Mouse (Mus musculus): Measurements from ENCODE around the gene Acsm1. TPM values are rescaled to one million over a fixed set of nuclear protein-coding genes. Genes with fewer than 3 reads are reported as not detected.

Acsm1 gene
- polyA plus RNA-seq, 1 experiment from 2014 or later, result not detected

- Histone ChIP-seq H3K4me1 (no peaks in the 10 kb centered on the region), H3K27me3 (replicated peaks; ENCODE audit: low read depth, poor library complexity, severe bottlenecking) (no peaks in the 10 kb centered on the region), H3K4me3 (no peak overlapping the region), H3K36me3 (replicated peaks) (no peaks in the 10 kb centered on the region), H3K9me3 (no peaks in the 10 kb centered on the region), H3K27ac (replicated peaks) (no peak overlapping the region)
- no peak for DNase-seq (ENCODE audit: low spot score)
- 83% methylated on average over 9 of the region's 9 CpGs for WGBS
Observed at GRCm38 (mm10) chr7:119607796-119608515, 1.1 kb downstream of the Acsm1 start.

DNA sequence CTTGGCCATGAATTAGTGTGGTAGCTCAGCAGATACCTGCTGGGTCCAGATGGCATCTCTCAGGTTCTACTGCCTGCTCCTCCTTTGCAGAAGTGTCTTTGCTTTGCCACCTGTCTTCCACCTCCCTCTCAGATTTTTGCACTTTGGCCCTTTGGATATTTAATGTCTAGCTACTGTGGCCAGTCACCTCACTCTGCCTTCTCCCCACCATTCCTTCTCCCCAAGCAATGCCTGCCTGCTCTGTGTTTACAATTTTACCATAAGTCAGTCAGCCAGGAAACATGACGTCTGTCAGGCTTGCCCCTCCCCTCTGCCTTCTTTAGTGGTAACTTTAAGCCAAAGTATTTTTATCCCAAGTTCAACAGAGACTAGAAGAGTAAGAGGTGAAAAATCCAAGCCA, 9.7 kb downstream of the Acsm1 start:
- Histone ChIP-seq H3K4me3 (no peak overlapping the region), H3K4me1 (no peaks in the 10 kb centered on the region), H3K27me3 (replicated peaks; ENCODE audit: low read depth, poor library complexity, severe bottlenecking) (no peaks in the 10 kb centered on the region), H3K9me3 (no peaks in the 10 kb centered on the region), H3K36me3 (replicated peaks) (no peaks in the 10 kb centered on the region), H3K27ac (replicated peaks) (no peak overlapping the region)
- DNase-seq (ENCODE audit: low spot score), result no peak
- 72% methylated on average over 1 of the region's 1 CpGs for WGBS

- Histone ChIP-seq H3K27me3 (replicated peaks; ENCODE audit: low read depth, poor library complexity, severe bottlenecking) (no peaks in the 10 kb centered on the region), H3K4me1 (no peaks in the 10 kb centered on the region), H3K4me3 (no peak overlapping the region), H3K9me3 (no peaks in the 10 kb centered on the region), H3K27ac (replicated peaks) (no peak overlapping the region), H3K36me3 (replicated peaks) (no peaks in the 10 kb centered on the region)
- DNase-seq (ENCODE audit: low spot score), result no peak
- 85% methylated on average over 6 of the region's 6 CpGs for WGBS
Observed at GRCm38 (mm10) chr7:119617593-119617992, 10.8 kb downstream of the Acsm1 start.

DNA sequence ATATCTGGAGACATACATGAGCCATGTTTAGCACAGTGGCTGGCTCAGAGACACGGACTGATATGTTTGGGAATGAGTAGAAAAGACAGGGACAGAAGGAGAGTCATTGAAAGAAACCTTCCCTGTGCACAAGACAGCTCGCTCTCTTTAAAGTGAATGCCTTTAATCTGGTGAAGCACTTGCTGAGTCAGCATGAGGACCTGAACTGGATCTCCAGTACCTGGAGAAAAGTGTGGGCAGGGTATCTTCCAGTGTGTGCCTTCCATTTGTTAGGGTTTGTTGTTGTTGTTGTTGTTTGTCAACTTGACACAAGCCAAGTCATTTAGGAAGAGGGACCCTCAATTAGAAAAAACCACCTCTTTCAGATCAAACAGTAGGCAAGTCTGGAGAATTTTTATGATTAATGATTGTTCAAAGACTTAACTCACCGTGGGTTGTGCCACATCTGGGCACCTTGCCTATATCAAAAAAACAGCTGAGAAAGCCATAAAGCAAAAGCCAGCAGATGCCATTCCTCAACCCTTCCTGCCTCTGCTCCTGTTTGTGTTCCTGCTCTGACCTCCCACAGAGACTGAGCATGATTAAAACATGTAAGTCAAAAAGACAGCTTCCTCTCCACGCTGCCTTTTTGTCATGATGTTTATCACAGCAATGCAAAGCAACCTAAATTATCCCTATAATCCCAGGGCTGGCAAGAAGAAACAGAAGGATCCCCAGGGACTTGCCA, 11.5 kb downstream of the Acsm1 start:
- H3K4me1 ChIP-seq, result no peaks in the 10 kb centered on the region
- H3K36me3 ChIP-seq (replicated peaks), result no peaks in the 10 kb centered on the region
- no peak overlapping the region for H3K27ac ChIP-seq (replicated peaks)
- H3K9me3 ChIP-seq, result no peaks in the 10 kb centered on the region
- H3K4me3 ChIP-seq, result no peak overlapping the region
- 67% methylated on average over 4 of the region's 4 CpGs for whole genome bisulfite sequencing
- no peak for DNase-seq (ENCODE audit: low spot score)
- H3K27me3 ChIP-seq (replicated peaks; ENCODE audit: low read depth, poor library complexity, severe bottlenecking), result no peaks in the 10 kb centered on the region

DNA sequence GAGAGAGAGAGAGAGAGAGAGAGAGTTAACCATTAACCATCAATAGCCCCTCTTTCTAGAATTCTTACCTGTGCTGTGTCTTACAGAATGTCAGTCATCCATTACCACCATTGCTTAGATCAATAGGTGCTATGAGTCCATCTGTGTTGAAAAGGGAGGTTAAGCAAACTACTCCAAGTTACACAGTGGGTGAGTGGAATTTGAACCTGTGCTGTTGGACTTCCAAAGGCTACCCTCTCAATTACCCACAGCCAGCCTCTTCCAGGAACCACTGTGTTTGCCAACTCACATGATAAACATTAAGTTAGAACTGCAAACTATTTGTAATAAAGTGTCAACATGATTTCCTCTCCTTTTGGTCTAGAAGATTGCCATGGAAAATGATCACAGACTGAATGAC, 13.3 kb downstream of the Acsm1 start:
- no peak overlapping the region for H3K27ac ChIP-seq (replicated peaks)
- H3K4me3 ChIP-seq, result no peak overlapping the region

DNA sequence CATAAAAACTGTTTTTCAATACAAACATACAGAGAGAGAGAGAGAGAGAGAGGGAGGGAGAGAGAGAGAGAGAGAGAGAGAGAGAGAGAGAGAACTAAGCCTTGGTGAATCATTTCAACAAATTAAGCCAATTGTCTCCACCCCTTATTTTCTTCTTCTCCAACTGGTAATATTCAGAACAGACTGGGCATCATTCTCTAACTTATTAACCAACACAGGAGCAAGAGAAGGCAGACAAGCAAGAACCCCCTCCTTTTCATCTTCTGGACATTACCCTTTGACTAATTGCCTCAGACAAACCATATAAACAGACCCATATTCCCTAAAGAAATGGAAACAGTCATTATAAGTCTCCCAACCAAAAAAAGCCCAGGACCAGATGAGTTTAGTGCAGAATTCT, 31.9 kb downstream of the Acsm1 start:
- H3K36me3 ChIP-seq (replicated peaks), result no peaks in the 10 kb centered on the region
- no peaks in the 10 kb centered on the region for H3K27me3 ChIP-seq (replicated peaks; ENCODE audit: low read depth, poor library complexity, severe bottlenecking)
- no peaks in the 10 kb centered on the region for H3K9me3 ChIP-seq
- no peak overlapping the region for H3K27ac ChIP-seq (replicated peaks)
- H3K4me3 ChIP-seq, result no peak overlapping the region
- no peaks in the 10 kb centered on the region for H3K4me1 ChIP-seq
- no peak for DNase-seq (ENCODE audit: low spot score)

More for the DNA sequence above, 13.3 kb downstream of the Acsm1 start:
- H3K36me3 ChIP-seq (replicated peaks), result no peaks in the 10 kb centered on the region
- no peak for DNase-seq (ENCODE audit: low spot score)
- H3K9me3 ChIP-seq, result no peaks in the 10 kb centered on the region
- no peaks in the 10 kb centered on the region for H3K4me1 ChIP-seq
- no peaks in the 10 kb centered on the region for H3K27me3 ChIP-seq (replicated peaks; ENCODE audit: low read depth, poor library complexity, severe bottlenecking)

- WGBS, result 81% methylated on average over 5 of the region's 5 CpGs
- H3K36me3 ChIP-seq (replicated peaks), result no peaks in the 10 kb centered on the region
- no peaks in the 10 kb centered on the region for H3K4me1 ChIP-seq
- no peaks in the 10 kb centered on the region for H3K9me3 ChIP-seq
- no peak overlapping the region for H3K4me3 ChIP-seq
- H3K27me3 ChIP-seq (replicated peaks; ENCODE audit: low read depth, poor library complexity, severe bottlenecking), result no peaks in the 10 kb centered on the region
- no peak overlapping the region for H3K27ac ChIP-seq (replicated peaks)
- no peak for DNase-seq (ENCODE audit: low spot score)
Observed at GRCm38 (mm10) chr7:119642307-119642706, 35.5 kb downstream of the Acsm1 start.

- H3K4me1 ChIP-seq, result no peaks in the 10 kb centered on the region
- DNase-seq (ENCODE audit: low spot score), result no peak
- no peak overlapping the region for H3K27ac ChIP-seq (replicated peaks)
- WGBS, result 92% methylated on average over 3 of the region's 3 CpGs
- no peaks in the 10 kb centered on the region for H3K36me3 ChIP-seq (replicated peaks)
- H3K27me3 ChIP-seq (replicated peaks; ENCODE audit: low read depth, poor library complexity, severe bottlenecking), result no peaks in the 10 kb centered on the region
- no peak overlapping the region for H3K4me3 ChIP-seq
- H3K9me3 ChIP-seq, result no peaks in the 10 kb centered on the region
Observed at GRCm38 (mm10) chr7:119667893-119668292, 61.1 kb downstream of the Acsm1 start.

- Histone ChIP-seq H3K4me3 (no peak overlapping the region), H3K9me3 (no peaks in the 10 kb centered on the region), H3K4me1 (no peaks in the 10 kb centered on the region), H3K27me3 (replicated peaks; ENCODE audit: low read depth, poor library complexity, severe bottlenecking) (no peaks in the 10 kb centered on the region), H3K36me3 (replicated peaks) (no peaks in the 10 kb centered on the region), H3K27ac (replicated peaks) (no peak overlapping the region)
- 77% methylated on average over 5 of the region's 5 CpGs for WGBS
- DNase-seq (ENCODE audit: low spot score), result no peak
Observed at GRCm38 (mm10) chr7:119670395-119670794, 63.6 kb downstream of the Acsm1 start.

DNA sequence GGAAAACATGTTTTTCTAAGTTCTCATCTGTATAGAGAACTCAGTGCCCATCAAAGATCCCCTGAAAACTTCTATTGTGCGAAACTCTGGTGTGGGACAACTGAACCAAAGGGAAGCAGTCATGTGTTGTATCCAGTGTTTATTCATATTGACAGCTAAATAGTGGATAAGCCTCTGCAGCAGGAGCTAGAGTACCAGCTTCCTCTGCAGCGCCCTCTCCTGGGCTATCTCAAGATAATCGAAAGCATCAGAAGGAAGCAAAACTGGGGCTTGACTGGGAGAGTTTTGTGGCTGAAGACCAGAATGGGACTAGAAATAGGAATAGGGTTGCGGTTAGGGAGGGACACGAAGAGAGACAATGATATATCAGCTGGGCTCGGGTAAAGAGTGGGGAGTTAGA, 64.1 kb downstream of the Acsm1 start:
- Histone ChIP-seq H3K27me3 (replicated peaks; ENCODE audit: low read depth, poor library complexity, severe bottlenecking) (no peaks in the 10 kb centered on the region), H3K4me1 (no peaks in the 10 kb centered on the region), H3K4me3 (no peak overlapping the region), H3K36me3 (replicated peaks) (no peaks in the 10 kb centered on the region), H3K9me3 (no peaks in the 10 kb centered on the region), H3K27ac (replicated peaks) (no peak overlapping the region)
- WGBS, result 48% methylated on average over 6 of the region's 6 CpGs
- DNase-seq (ENCODE audit: low spot score), result peak; percentile 15

DNA sequence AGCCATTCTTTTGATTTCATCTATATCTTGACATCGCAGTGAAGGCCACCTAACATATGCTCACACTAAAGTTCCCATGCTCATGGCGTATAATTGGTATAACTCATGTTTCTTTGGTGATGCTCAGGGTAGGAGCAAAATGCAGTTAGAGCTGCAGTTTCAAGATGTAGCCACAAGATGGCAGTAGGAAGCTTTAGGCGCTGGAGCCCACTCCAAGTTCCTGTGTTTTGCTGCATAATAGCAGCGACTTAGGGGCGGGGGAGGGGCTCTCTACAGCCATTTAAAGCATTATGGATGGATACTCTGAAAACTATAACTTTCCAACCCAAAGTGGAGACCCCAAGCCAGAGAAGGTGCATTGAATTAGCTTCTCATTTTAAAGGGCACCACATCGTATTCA, 66.6 kb downstream of the Acsm1 start:
- Histone ChIP-seq H3K27me3 (replicated peaks; ENCODE audit: low read depth, poor library complexity, severe bottlenecking) (no peaks in the 10 kb centered on the region), H3K4me3 (no peak overlapping the region), H3K27ac (replicated peaks) (no peak overlapping the region), H3K9me3 (no peaks in the 10 kb centered on the region), H3K36me3 (replicated peaks) (no peaks in the 10 kb centered on the region), H3K4me1 (no peaks in the 10 kb centered on the region)
- WGBS, result 19% methylated on average over 6 of the region's 6 CpGs
- peak; percentile 63 for DNase-seq (ENCODE audit: low spot score)

- Histone ChIP-seq H3K27ac (replicated peaks) (no peak overlapping the region), H3K9me3 (no peaks in the 10 kb centered on the region), H3K4me3 (no peak overlapping the region), H3K36me3 (replicated peaks) (no peaks in the 10 kb centered on the region), H3K27me3 (replicated peaks; ENCODE audit: low read depth, poor library complexity, severe bottlenecking) (no peaks in the 10 kb centered on the region), H3K4me1 (no peaks in the 10 kb centered on the region)
- WGBS, result 72% methylated on average over 8 of the region's 8 CpGs
- no peak for DNase-seq (ENCODE audit: low spot score)
Observed at GRCm38 (mm10) chr7:119680107-119680506, 73.3 kb downstream of the Acsm1 start.

DNA sequence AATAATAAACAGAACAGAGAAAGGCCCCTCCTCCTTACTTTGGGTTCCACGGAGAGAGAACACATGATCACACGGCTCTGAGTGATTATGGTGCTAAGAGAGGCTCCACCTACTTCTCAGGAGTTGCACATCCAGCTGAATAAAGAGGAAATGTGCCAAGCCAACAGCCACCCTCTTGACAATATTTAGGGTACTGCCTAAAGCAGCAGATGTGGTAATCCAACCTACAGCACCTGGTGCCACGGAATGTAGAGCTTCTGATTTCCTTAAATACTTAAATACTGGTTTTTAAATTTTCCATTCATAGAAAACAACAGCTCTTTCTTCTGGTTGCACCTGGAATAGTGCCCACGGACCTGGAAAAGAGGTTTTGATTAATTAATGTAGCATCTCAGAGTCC, 75.9 kb downstream of the Acsm1 start:
- DNase-seq (ENCODE audit: low spot score), result no peak
- H3K27me3 ChIP-seq (replicated peaks; ENCODE audit: low read depth, poor library complexity, severe bottlenecking), result no peaks in the 10 kb centered on the region
- 76% methylated on average over 4 of the region's 4 CpGs for WGBS

More for the DNA sequence above, 75.9 kb downstream of the Acsm1 start:
- H3K4me1 ChIP-seq, result no peaks in the 10 kb centered on the region
- H3K36me3 ChIP-seq (replicated peaks), result no peaks in the 10 kb centered on the region
- H3K9me3 ChIP-seq, result no peaks in the 10 kb centered on the region
- H3K4me3 ChIP-seq, result no peak overlapping the region
- no peak overlapping the region for H3K27ac ChIP-seq (replicated peaks)
